Mouse (Mus musculus) heart, postnatal 0 days (tissue): ENCODE results near the gene Sertad2. TPM values are rescaled to one million over a fixed set of nuclear protein-coding genes. Genes with fewer than 3 reads are reported as not detected.

ENCODE experiments used
- ATAC-seq: fragments of 200-750 bp; cut with Nextera tagmentation; 2 replicates; pipeline ENCODE4 v1.8.0; 2017; ENCODE audit warnings: low read depth, moderate number of reproducible peaks, moderate library complexity; ENCODE audit not compliant: insufficient read depth
- DNase-seq: peaks from one replicate; pipeline ENCODE4 v3.0.0-alpha.2; 2016; ENCODE audit warnings: low spot score
- H3K27ac ChIP-seq: fragments of 300-500 bp; sonication (generic); 2 replicates; pipeline ENCODE4 v1.5.1; 2014; ENCODE audit warnings: low read depth, mild to moderate bottlenecking
- H3K27me3 ChIP-seq: fragments of 300-500 bp; sonication (generic); 2 replicates; pipeline ENCODE4 v1.6.1; 2014; ENCODE audit warnings: low read length, mixed read lengths; ENCODE audit not compliant: control insufficient read depth, insufficient read depth
- H3K36me3 ChIP-seq: fragments of 300-500 bp; sonication (generic); replicated peaks from 2 replicates; pipeline ENCODE4 v1.6.1; 2014; ENCODE audit warnings: low read length, mixed read lengths; ENCODE audit not compliant: control insufficient read depth, insufficient read depth
- H3K4me1 ChIP-seq: fragments of 300-500 bp; sonication (generic); 2 replicates; pipeline ENCODE4 v1.6.1; 2014; ENCODE audit warnings: antibody characterized with exemption; ENCODE audit not compliant: control insufficient read depth, insufficient read depth
- H3K4me2 ChIP-seq: fragments of 300-500 bp; sonication (generic); 2 replicates; pipeline ENCODE4 v1.6.1; 2014; ENCODE audit warnings: low read depth, mild to moderate bottlenecking, low read length, moderate library complexity
- H3K4me3 ChIP-seq: fragments of 300-500 bp; sonication (generic); 2 replicates; pipeline ENCODE4 v1.5.1; 2014; ENCODE audit warnings: low read depth, low read length
- H3K9ac ChIP-seq: fragments of 300-500 bp; sonication (generic); replicated peaks from 2 replicates; pipeline ENCODE4 v1.6.1; 2014; ENCODE audit warnings: low read depth, low read length, mixed read lengths
- H3K9me3 ChIP-seq: fragments of 300-500 bp; sonication (generic); replicated peaks from 2 replicates; pipeline ENCODE4 v1.6.1; 2016; ENCODE audit warnings: low read length; ENCODE audit not compliant: control insufficient read depth
- CTCF ChIP-seq: IDR thresholded peaks from 2 replicates; pipeline ENCODE4 v1.5.1; 2016; ENCODE audit warnings: antibody characterized with exemption, control low read depth, low read depth
- EP300 ChIP-seq: IDR thresholded peaks from 2 replicates; pipeline ENCODE4 v1.6.1; 2016; ENCODE audit warnings: antibody characterized with exemption, low read depth
- WGBS: fragments of 180-500 bp; shearing (Covaris S2); extraction: QIAGEN DNeasy Blood & Tissue Kit; methylation state at CpG from one replicate; pipeline ENCODE4 v1.1.7; 2014; 5-methylcytosine and 5-hydroxymethylcytosine counted together
- polyA plus RNA-seq: library from polyadenylated mRNA; unstranded; fragments of >200 nt; fragmentation: Nextera tagmentation; extraction: Ambion mirVana; gene quantifications from 2 replicates; pipeline ENCODE4 v1.2.1, GENCODE M21; 2015
- total RNA-seq: library from RNA; depleted of rRNA; stranded (reverse); fragments of >200 nt; gene quantifications from 2 replicates; pipeline ENCODE4 v1.2.3, GENCODE M21; 2014; ENCODE audit warnings: low replicate concordance

Gene Sertad2
- total and polyA plus RNA-seq, 2 experiments from 2014 or later: 33.3 to 33.5 TPM

- Histone ChIP-seq H3K27ac (peak overlapping the region; percentile 96), H3K9me3 (no peaks in the 10 kb centered on the region), H3K4me2 (peak overlapping the region; percentile 85), H3K4me3 (peak overlapping the region; percentile 71), H3K4me1 (peaks cover 9% of the 10 kb centered on the region; the same call in 1 of the 2 replicates), H3K9ac (peak overlapping the region; percentile 66), H3K27me3 (no peaks in the 10 kb centered on the region), H3K36me3 (no peaks in the 10 kb centered on the region)
- under 1% methylated on average over 29 of the region's 29 CpGs for WGBS
- DNase-seq (peak; percentile 34), ATAC-seq (no peak)
- no peak for TF ChIP-seq CTCF
- TF ChIP-seq EP300: no peak
Observed at GRCm38 (mm10) chr11:20541995-20542637, 937 bp upstream of the Sertad2 start.

GRCm38 (mm10) chr11:20543453-20544120, 534 bp downstream of the Sertad2 start:
- WGBS: under 1% methylated on average over 50 of the region's 51 CpGs
- TF ChIP-seq EP300 (no peak), CTCF (no peak)

GRCm38 (mm10) chr11:20544376-20544775, 1.3 kb downstream of the Sertad2 start:
- Histone ChIP-seq H3K36me3 (no peaks in the 10 kb centered on the region), H3K4me3 (peak overlapping the region; percentile 71; the same call in 1 of the 2 replicates), H3K4me1 (peaks cover 9% of the 10 kb centered on the region; the same call in 1 of the 2 replicates), H3K9ac (no peak overlapping the region), H3K27ac (no peak overlapping the region), H3K27me3 (no peaks in the 10 kb centered on the region), H3K4me2 (peak overlapping the region; percentile 85), H3K9me3 (no peaks in the 10 kb centered on the region)
- no peak for ATAC-seq
- WGBS: 63% methylated on average over 8 of the region's 8 CpGs
- DNase-seq: no peak
- TF ChIP-seq EP300 (no peak), CTCF (no peak)

More at GRCm38 (mm10) chr11:20543453-20544120, 534 bp downstream of the Sertad2 start:
- Histone ChIP-seq H3K27ac (peak overlapping the region; percentile 96), H3K9ac (peak overlapping the region; percentile 70), H3K27me3 (no peaks in the 10 kb centered on the region), H3K4me1 (peaks cover 9% of the 10 kb centered on the region; the same call in 1 of the 2 replicates), H3K36me3 (no peaks in the 10 kb centered on the region), H3K9me3 (no peaks in the 10 kb centered on the region), H3K4me2 (peak overlapping the region; percentile 85), H3K4me3 (peak overlapping the region; percentile 71)
- DNase-seq (no peak), ATAC-seq (peak; percentile 2; the same call in 1 of the 2 replicates)

- Histone ChIP-seq H3K4me1 (peaks cover 9% of the 10 kb centered on the region; the same call in 1 of the 2 replicates), H3K4me2 (no peak overlapping the region), H3K27ac (no peak overlapping the region), H3K36me3 (no peaks in the 10 kb centered on the region), H3K27me3 (no peaks in the 10 kb centered on the region), H3K9me3 (no peaks in the 10 kb centered on the region), H3K4me3 (no peak overlapping the region), H3K9ac (no peak overlapping the region)
- WGBS: 56% methylated on average over 3 of the region's 3 CpGs
- TF ChIP-seq CTCF (no peak), EP300 (no peak)
- ATAC-seq (no peak), DNase-seq (no peak)
Observed at GRCm38 (mm10) chr11:20544801-20545515, 1.9 kb downstream of the Sertad2 start.

GRCm38 (mm10) chr11:20549481-20549880, 6.4 kb downstream of the Sertad2 start:
- Histone ChIP-seq H3K9ac (no peak overlapping the region), H3K36me3 (no peaks in the 10 kb centered on the region), H3K4me3 (no peak overlapping the region), H3K4me1 (peaks cover 4% of the 10 kb centered on the region; the same call in 1 of the 2 replicates), H3K4me2 (no peak overlapping the region), H3K27me3 (no peaks in the 10 kb centered on the region), H3K27ac (no peak overlapping the region), H3K9me3 (no peaks in the 10 kb centered on the region)
- WGBS: 86% methylated on average over 2 of the region's 2 CpGs
- ATAC-seq (no peak), DNase-seq (no peak)
- no peak for TF ChIP-seq CTCF
- no peak for TF ChIP-seq EP300
